Mouse (Mus musculus): Measurements from ENCODE around the gene Bscl2. TPM values are rescaled to one million over a fixed set of nuclear protein-coding genes. Genes with fewer than 3 reads are reported as not detected.
"Not testable (repeated sequence)": the region's sequence is repeated elsewhere in the genome, so short reads cannot be mapped to it uniquely, and the experiment has no call there.

Bscl2 gene
- polyA plus RNA-seq, 1 experiment from 2014 or later: 52.6 TPM

GRCm38 (mm10) chr19:8836327-8836726, 940 bp upstream of the Bscl2 start:
- H3K9ac ChIP-seq; H3K9me3 ChIP-seq; H3K4me2 ChIP-seq; H3K27me3 ChIP-seq; ATAC-seq (ENCODE audit: insufficient number of reproducible peaks, insufficient read depth, low FRiP score, low TSS enrichment, low read depth); H3K4me3 ChIP-seq: not testable (repeated sequence)
- Histone ChIP-seq H3K27ac (peak overlapping the region; percentile 99; the same call in 1 of the 2 replicates), H3K4me1 (peaks cover 31% of the 10 kb centered on the region), H3K36me3 (peaks cover 51% of the 10 kb centered on the region)
- 97% methylated on average over 10 of the region's 10 CpGs for WGBS

GRCm38 (mm10) chr19:8838041-8838730, 919 bp downstream of the Bscl2 start:
- WGBS: 17% methylated on average over 15 of the region's 15 CpGs
- H3K36me3 ChIP-seq: peaks cover 43% of the 10 kb centered on the region
- no peak; the same call in 1 of the 2 replicates for ATAC-seq (ENCODE audit: insufficient number of reproducible peaks, insufficient read depth, low FRiP score, low TSS enrichment, low read depth)

DNA sequence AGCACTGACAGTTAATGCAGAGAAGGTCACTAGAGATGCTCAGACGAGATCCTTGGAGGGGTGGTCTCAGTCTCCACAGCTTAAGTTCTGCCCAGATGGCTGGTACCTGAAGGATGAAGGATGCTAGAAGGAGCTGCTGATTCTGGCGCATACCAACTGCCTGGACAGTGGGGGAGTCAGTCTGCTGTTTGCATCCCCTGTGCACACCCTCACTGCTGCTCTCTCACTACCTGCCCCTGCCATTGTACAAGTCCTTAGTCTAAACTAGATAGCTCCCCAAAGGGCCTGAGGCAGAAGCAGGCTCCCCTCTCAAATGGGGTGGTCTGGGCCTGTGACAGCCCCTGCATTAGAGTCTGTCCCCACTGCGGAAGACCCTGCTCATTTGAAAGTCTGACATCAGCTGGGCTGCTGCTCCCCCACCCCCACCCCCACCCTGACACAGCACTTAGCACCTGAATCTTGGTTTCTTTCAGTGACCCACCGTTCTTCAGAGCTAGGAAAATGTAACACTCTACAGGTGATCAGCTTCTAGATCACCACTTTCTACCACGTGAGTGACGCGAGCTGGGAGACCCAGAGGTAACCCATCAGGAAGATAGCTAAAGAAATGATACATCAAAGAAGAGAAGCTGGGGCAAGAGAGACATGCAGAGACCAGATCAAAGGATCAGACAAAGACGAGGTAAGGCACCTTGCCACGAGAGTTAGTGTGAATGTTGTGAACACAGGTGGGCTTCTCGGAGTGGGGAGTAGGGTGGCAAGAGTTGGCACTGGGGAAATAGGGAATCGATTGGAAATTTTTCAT, 2.0 kb downstream of the Bscl2 start, which contains the start of gene Gng3:
TSS of gene Gng3 (minus strand) at position 92 of the 805 bp plus-strand sequence.
- Histone ChIP-seq H3K9ac (peak within 1 kb of the TSS; percentile 83), H3K4me2 (peak within 1 kb of the TSS; percentile 79), H3K27ac (peak within 1 kb of the TSS; percentile 99), H3K36me3 (peaks cover 32% of the 10 kb centered on the region), H3K4me1 (peaks cover 31% of the 10 kb centered on the region), H3K4me3 (peak within 1 kb of the TSS; percentile 56), H3K9me3 (no peaks in the 10 kb centered on the region), H3K27me3 (no peaks in the 10 kb centered on the region)
- 47% methylated on average over 11 of the region's 11 CpGs for WGBS
- peak; percentile 27 for ATAC-seq (ENCODE audit: insufficient number of reproducible peaks, insufficient read depth, low FRiP score, low TSS enrichment, low read depth)

More at GRCm38 (mm10) chr19:8838041-8838730, 919 bp downstream of the Bscl2 start:
- Histone ChIP-seq H3K4me2 (peak overlapping the region; percentile 79), H3K27me3 (no peaks in the 10 kb centered on the region), H3K4me1 (peaks cover 31% of the 10 kb centered on the region), H3K27ac (peak overlapping the region; percentile 99), H3K4me3 (peak overlapping the region; percentile 56), H3K9me3 (no peaks in the 10 kb centered on the region), H3K9ac (peak overlapping the region; percentile 83)

GRCm38 (mm10) chr19:8839908-8840791, 2.9 kb downstream of the Bscl2 start:
- peaks cover 26% of the 10 kb centered on the region for H3K36me3 ChIP-seq
- peak overlapping the region; percentile 48 for H3K4me3 ChIP-seq
- peak overlapping the region; percentile 79 for H3K4me2 ChIP-seq
- H3K4me1 ChIP-seq: peaks cover 31% of the 10 kb centered on the region
- H3K27ac ChIP-seq: no peak overlapping the region
- H3K27me3 ChIP-seq: no peaks in the 10 kb centered on the region
- no peak for ATAC-seq (ENCODE audit: insufficient number of reproducible peaks, insufficient read depth, low FRiP score, low TSS enrichment, low read depth)
- WGBS: 22% methylated on average over 29 of the region's 29 CpGs
- H3K9me3 ChIP-seq: no peaks in the 10 kb centered on the region
- H3K9ac ChIP-seq: peak overlapping the region; percentile 73

DNA sequence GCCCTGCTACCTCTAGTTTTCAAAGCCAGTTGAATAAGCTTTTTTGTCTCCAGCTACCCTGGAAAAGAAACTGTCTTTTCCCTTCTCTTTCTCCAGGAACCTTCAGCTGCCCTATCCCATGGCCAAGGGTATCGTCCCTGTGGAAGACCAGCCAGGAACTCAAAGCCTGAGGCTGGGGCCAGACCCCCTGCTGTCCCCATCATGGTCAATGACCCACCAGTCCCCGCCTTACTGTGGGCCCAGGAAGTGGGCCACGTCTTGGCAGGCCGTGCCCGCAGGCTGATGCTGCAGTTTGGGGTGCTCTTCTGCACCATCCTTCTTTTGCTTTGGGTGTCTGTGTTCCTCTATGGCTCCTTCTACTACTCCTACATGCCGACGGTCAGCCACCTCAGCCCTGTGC, 3.7 kb downstream of the Bscl2 start:
- Histone ChIP-seq H3K36me3 (peaks cover 24% of the 10 kb centered on the region), H3K4me2 (peak overlapping the region; percentile 79), H3K27me3 (no peaks in the 10 kb centered on the region), H3K4me1 (peaks cover 31% of the 10 kb centered on the region), H3K9ac (peak overlapping the region; percentile 73), H3K4me3 (peak overlapping the region; percentile 48), H3K27ac (no peak overlapping the region), H3K9me3 (no peaks in the 10 kb centered on the region)
- 94% methylated on average over 7 of the region's 7 CpGs for WGBS
- ATAC-seq (ENCODE audit: insufficient number of reproducible peaks, insufficient read depth, low FRiP score, low TSS enrichment, low read depth): no peak

DNA sequence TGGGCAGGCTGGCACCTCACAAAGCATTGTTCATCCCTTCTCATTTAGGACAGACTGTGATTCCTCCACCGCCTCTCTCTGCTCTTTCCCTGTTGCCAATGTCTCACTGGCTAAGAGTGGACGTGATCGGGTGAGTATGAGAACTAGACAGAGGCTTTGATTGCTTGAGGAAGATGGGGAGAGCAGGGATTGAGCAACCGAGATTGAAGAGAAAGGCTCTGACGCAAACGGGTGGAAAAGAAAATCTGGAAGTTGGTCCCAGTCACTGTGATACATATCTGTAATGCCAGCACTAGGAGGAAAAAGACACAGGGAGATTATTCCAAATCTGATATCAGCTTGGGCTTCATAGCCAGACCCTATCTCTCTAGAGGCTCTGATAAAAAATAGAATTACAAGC, 5.7 kb downstream of the Bscl2 start:
- no peak overlapping the region for H3K4me3 ChIP-seq
- 85% methylated on average over 6 of the region's 6 CpGs for WGBS
- peaks cover 40% of the 10 kb centered on the region for H3K36me3 ChIP-seq
- no peak overlapping the region for H3K9ac ChIP-seq
- no peaks in the 10 kb centered on the region for H3K27me3 ChIP-seq
- peaks cover 31% of the 10 kb centered on the region for H3K4me1 ChIP-seq
- no peak for ATAC-seq (ENCODE audit: insufficient number of reproducible peaks, insufficient read depth, low FRiP score, low TSS enrichment, low read depth)
- H3K9me3 ChIP-seq: no peaks in the 10 kb centered on the region
- H3K4me2 ChIP-seq: no peak overlapping the region
- no peak overlapping the region for H3K27ac ChIP-seq

GRCm38 (mm10) chr19:8844371-8845129, 7.3 kb downstream of the Bscl2 start:
- Histone ChIP-seq H3K27ac (no peak overlapping the region), H3K9me3 (no peaks in the 10 kb centered on the region), H3K36me3 (peaks cover 45% of the 10 kb centered on the region), H3K4me3 (no peak overlapping the region), H3K4me2 (no peak overlapping the region), H3K27me3 (no peaks in the 10 kb centered on the region), H3K4me1 (peaks cover 16% of the 10 kb centered on the region), H3K9ac (peak overlapping the region; percentile 16; the same call in 1 of the 2 replicates)
- WGBS: 64% methylated on average over 5 of the region's 5 CpGs
- no peak for ATAC-seq (ENCODE audit: insufficient number of reproducible peaks, insufficient read depth, low FRiP score, low TSS enrichment, low read depth)

GRCm38 (mm10) chr19:8848356-8848755, 11.1 kb downstream of the Bscl2 start:
- no peak overlapping the region for H3K4me2 ChIP-seq
- peaks cover 33% of the 10 kb centered on the region for H3K36me3 ChIP-seq
- H3K4me1 ChIP-seq: peaks cover 10% of the 10 kb centered on the region
- no peak for ATAC-seq (ENCODE audit: insufficient number of reproducible peaks, insufficient read depth, low FRiP score, low TSS enrichment, low read depth)
- H3K27me3 ChIP-seq: no peaks in the 10 kb centered on the region
- H3K27ac ChIP-seq: no peak overlapping the region
- H3K4me3 ChIP-seq: no peak overlapping the region
- H3K9ac ChIP-seq: no peak overlapping the region
- no peaks in the 10 kb centered on the region for H3K9me3 ChIP-seq
- WGBS: 57% methylated on average over 5 of the region's 5 CpGs

DNA sequence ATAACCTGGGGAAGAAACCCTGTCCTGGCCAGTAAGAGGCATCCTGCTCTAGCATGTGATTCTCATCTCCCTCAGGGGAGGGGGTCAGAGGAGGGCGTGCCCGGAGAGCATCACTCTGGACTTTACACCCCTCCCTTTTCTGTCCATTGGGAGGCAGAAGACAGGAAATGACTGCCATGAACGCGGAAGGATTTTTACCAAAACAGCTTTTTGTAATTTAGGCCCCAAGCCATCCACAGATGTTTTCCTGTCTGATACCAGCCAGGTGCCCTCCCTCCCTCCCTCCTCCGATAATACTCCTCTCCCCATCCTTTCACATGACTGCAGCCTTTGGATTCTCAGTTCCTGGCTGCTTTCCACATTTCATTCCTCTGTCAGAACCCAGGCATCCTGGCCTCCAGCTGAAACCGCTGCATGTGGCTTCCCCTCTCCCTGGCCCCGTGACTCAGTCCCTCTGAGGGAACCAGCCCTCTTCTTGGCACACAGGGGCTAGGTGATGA, 13.2 kb downstream of the Bscl2 start, which contains the start of gene Lrrn4cl:
TSS of gene Lrrn4cl (plus strand) at position 367 of the 500 bp plus-strand sequence.
- H3K27me3 ChIP-seq: no peaks in the 10 kb centered on the region

GRCm38 (mm10) chr19:8851639-8852038, 14.4 kb downstream of the Bscl2 start:
- no peak for ATAC-seq (ENCODE audit: insufficient number of reproducible peaks, insufficient read depth, low FRiP score, low TSS enrichment, low read depth)
- Histone ChIP-seq H3K4me2 (no peak overlapping the region), H3K4me3 (no peak overlapping the region), H3K9ac (no peak overlapping the region), H3K4me1 (peaks cover 10% of the 10 kb centered on the region), H3K9me3 (no peaks in the 10 kb centered on the region), H3K27ac (no peak overlapping the region), H3K27me3 (no peaks in the 10 kb centered on the region), H3K36me3 (peaks cover 19% of the 10 kb centered on the region)
- WGBS: 54% methylated on average over 7 of the region's 7 CpGs

More for the DNA sequence above, 13.2 kb downstream of the Bscl2 start, which contains the start of gene Lrrn4cl:
- H3K4me1 ChIP-seq: peaks cover 10% of the 10 kb centered on the region
- 6% methylated on average over 7 of the region's 7 CpGs for WGBS
- 0 out of 2 replicates have a peak, but pooled peaks have one; percentile 17 for ATAC-seq (ENCODE audit: insufficient number of reproducible peaks, insufficient read depth, low FRiP score, low TSS enrichment, low read depth)
- H3K36me3 ChIP-seq: peaks cover 31% of the 10 kb centered on the region
- H3K27ac ChIP-seq: peak within 1 kb of the TSS; percentile 72
- peak within 1 kb of the TSS; percentile 49; the same call in 1 of the 2 replicates for H3K9ac ChIP-seq
- H3K4me2 ChIP-seq: peak within 1 kb of the TSS; percentile 27
- H3K4me3 ChIP-seq: no peak within 1 kb of the TSS
- H3K9me3 ChIP-seq: no peaks in the 10 kb centered on the region

Measured in embryonic facial prominence, embryonic 13.5 days (tissue).